Mouse (Mus musculus): ENCODE measurements around the gene Ddx47.

DNA sequence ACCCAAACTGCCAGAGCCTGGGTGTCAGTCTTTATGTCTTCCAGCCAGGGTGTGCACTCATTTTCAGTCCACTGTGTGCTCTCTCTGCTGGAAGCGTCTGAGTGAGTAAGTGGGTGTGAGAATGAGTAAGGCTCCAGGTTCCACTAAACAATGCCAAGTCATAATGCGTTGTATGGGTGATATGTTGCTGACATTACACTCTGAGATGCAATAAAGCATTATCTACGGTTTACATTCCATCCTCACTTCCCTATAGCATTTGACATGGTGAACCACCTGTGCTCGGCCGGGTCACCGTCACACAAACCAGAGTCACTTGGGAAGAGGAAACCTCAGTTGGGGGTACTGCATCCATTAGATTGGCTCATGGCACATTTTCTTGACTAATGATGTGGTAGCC lies 20.7 kb upstream of the Ddx47 start:
- no peak for TF ChIP-seq POLR2A (IDR thresholded peaks at IDR 0.05; ENCODE audit: borderline replicate concordance, insufficient read depth, low read length)
- TF ChIP-seq CTCF (IDR thresholded peaks at IDR 0.05; ENCODE audit: borderline replicate concordance, insufficient read depth, low read depth, low read length): no peak
